Mouse (Mus musculus): Measurements from ENCODE around the gene P2ry12. TPM values are rescaled to one million over a fixed set of nuclear protein-coding genes. Genes with fewer than 3 reads are reported as not detected.

P2ry12 gene
- polyA plus RNA-seq, 1 experiment = 38.6 TPM

DNA sequence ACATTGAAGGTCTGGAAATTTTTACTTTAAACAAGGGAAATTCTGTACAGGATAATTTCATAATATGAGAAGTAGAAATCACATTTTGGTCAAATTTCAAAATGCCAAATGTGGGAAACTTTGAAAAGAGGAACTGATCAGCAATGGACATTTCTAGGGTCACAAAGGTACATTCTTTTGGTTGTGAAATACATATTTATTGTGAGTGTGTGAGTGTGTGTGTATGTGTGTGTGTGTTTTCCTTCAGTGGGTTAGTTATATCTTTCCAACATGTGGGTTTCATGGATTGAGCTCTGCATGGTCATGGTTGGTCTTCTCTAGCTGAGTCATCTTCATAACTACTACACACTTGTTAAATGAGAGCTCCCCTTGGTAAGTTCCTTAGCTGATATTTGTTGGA is 50.3 kb downstream of the P2ry12 start:
- TF ChIP-seq POLR2A (IDR thresholded peaks at IDR 0.05; ENCODE audit: borderline replicate concordance, low read depth, low read length) (no peak), CTCF (IDR thresholded peaks at IDR 0.05; ENCODE audit: low read depth, low read length) (no peak)
- H3K27ac ChIP-seq (ENCODE audit: insufficient read depth, low read depth, low read length) = peak overlapping the region; percentile 77
- H3K4me3 ChIP-seq (ENCODE audit: insufficient read depth, low read length) = no peak overlapping the region
- H3K4me1 ChIP-seq (ENCODE audit: control insufficient read depth, insufficient read depth, low read length) = peaks cover 47% of the 10 kb centered on the region

DNA sequence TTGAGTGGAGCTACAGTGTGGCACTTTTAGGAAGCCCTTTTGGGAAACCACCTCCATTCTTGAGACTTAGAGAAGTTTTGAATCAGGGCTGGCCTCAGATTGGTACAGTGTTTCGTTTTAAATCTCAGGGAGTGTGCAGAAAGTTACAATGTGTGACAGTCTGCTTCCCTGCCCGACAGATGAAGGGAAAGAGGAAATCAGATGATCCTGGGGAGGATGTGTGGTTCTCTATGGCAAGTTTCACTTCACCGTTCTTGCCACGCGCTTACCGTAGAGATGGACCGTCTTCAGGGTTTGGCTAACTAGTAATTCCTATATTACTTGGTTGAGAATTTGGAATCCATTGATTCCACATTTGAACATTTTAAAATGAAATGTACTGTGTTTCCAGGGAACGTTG is 50.9 kb downstream of the P2ry12 start:
- Histone ChIP-seq H3K4me1 (ENCODE audit: control insufficient read depth, insufficient read depth, low read length) (peaks cover 50% of the 10 kb centered on the region), H3K4me3 (ENCODE audit: insufficient read depth, low read length) (peak overlapping the region; percentile 44), H3K27ac (ENCODE audit: insufficient read depth, low read depth, low read length) (peak overlapping the region; percentile 94)
- no peak for TF ChIP-seq POLR2A (IDR thresholded peaks at IDR 0.05; ENCODE audit: borderline replicate concordance, low read depth, low read length)
- TF ChIP-seq CTCF (IDR thresholded peaks at IDR 0.05; ENCODE audit: low read depth, low read length) = no peak

DNA sequence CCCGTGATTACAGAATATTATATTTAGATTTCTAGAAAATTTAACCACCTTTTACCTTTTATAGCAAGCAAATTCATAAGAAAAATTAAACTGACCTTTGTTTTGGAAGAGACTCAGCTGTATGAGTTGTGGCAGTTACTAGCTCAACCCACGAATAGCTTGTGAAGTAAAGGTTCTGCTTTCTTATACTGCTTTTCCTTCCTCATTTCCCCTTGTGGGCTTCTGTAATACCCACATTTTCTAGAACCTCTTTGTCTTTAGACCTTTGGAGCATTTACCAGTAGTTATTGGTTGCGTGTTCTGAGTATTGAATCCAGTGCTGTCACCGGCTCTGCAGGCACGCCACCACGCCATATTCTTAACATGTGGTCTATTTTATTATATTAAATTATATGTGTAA is 51.9 kb downstream of the P2ry12 start, which contains the start of gene P2ry13:
TSS of gene P2ry13 (minus strand) at position 156 of the 400 bp plus-strand sequence.
- TF ChIP-seq CTCF (IDR thresholded peaks at IDR 0.05; ENCODE audit: low read depth, low read length) (no peak), POLR2A (IDR thresholded peaks at IDR 0.05; ENCODE audit: borderline replicate concordance, low read depth, low read length) (no peak)
- H3K4me3 ChIP-seq (ENCODE audit: insufficient read depth, low read length) = peak within 1 kb of the TSS; percentile 44
- H3K4me1 ChIP-seq (ENCODE audit: control insufficient read depth, insufficient read depth, low read length) = peaks cover 59% of the 10 kb centered on the region
- peak within 1 kb of the TSS; percentile 94 for H3K27ac ChIP-seq (ENCODE audit: insufficient read depth, low read depth, low read length)

DNA sequence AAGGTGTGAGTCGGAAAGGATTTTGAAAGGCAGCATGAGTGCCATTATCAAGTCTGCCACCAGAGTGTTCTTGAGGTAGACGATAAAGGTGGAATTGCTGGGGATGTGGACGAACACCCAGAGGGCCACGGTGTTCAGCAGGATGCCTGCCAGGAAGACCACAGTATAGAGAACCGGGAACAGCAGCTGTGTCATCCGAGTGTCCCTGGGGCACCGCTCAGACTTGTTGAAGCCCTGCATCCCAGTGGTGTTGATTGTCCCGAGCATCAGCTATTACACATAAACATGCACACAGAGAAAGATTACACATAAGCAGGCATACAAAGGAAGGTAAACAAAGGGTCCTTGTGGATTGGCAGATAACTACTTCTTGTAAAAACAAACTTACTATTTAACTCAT is 52.6 kb downstream of the P2ry12 start:
- Histone ChIP-seq H3K4me3 (ENCODE audit: insufficient read depth, low read length) (peak overlapping the region; percentile 43), H3K27ac (ENCODE audit: insufficient read depth, low read depth, low read length) (peak overlapping the region; percentile 94), H3K4me1 (ENCODE audit: control insufficient read depth, insufficient read depth, low read length) (peaks cover 65% of the 10 kb centered on the region)
- no peak for TF ChIP-seq POLR2A (IDR thresholded peaks at IDR 0.05; ENCODE audit: borderline replicate concordance, low read depth, low read length)
- no peak for TF ChIP-seq CTCF (IDR thresholded peaks at IDR 0.05; ENCODE audit: low read depth, low read length)

DNA sequence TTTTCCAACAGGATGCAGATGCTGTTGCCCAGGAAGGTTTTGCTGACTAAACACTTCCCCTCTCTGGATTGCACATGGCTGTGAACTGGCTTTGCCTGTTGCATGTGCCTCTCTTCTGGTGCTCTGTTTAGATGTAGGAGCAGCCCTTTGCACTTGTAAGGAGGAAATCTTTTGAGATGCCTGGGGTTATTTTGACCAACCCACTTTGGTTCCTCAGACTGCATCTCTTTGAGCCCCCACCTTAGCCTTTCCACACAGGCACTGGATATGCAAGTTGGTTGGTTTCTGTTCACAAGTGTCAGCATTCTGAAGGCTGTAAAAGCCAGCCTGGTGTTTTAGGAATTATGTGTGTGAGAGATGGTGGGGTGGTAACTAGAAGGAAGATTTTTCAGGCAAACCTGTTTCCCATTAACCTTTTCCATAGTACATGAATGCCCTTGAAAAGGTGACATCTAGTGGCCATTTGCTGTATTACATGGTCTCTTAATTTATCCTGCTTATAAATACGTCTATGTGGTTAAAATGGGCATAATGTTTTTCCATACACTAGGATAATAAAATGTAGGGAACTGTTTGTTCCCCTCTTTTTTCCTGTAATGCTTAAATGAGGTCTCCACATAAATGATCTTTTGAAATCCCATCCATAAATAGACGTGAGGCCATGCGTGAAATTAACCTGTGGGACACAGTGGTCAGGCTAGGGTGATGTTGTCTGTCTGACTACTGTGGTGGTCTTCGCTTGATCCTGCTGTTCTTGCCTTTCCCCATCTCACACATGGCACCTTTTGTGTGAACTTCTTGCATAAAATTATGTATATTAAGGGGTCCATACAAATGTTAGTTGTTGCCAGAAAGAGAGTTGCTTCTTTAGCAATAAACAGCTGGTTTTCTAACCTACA is 53.8 kb downstream of the P2ry12 start:
- no peak for TF ChIP-seq CTCF (IDR thresholded peaks at IDR 0.05; ENCODE audit: low read depth, low read length)
- TF ChIP-seq POLR2A (IDR thresholded peaks at IDR 0.05; ENCODE audit: borderline replicate concordance, low read depth, low read length) = no peak
- Histone ChIP-seq H3K4me3 (ENCODE audit: insufficient read depth, low read length) (peak overlapping the region; percentile 26; the same call in 1 of the 2 replicates), H3K27ac (ENCODE audit: insufficient read depth, low read depth, low read length) (peak overlapping the region; percentile 84)

DNA sequence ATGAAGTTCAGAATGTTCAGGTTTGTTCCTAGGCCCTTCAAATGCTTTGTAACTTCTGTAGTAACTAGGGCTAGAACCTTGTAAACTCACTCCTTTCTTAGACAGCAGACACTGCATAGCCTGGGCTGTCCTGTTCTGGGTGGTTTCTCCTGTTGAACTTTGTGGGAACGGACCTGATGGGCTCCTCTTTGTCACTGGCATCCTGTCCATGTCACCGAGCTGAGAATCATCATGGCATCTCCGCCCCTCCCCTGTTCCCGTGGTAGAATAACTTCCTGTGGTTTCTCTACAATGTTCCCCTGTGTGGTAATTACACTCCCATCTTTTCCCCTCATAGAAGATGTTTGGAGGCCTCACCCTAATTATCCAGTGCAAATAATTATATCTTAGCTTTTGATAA is 56.7 kb downstream of the P2ry12 start:
- TF ChIP-seq CTCF (IDR thresholded peaks at IDR 0.05; ENCODE audit: low read depth, low read length) (no peak), POLR2A (IDR thresholded peaks at IDR 0.05; ENCODE audit: borderline replicate concordance, low read depth, low read length) (no peak)
- Histone ChIP-seq H3K4me1 (ENCODE audit: control insufficient read depth, insufficient read depth, low read length) (peaks cover 69% of the 10 kb centered on the region), H3K27ac (ENCODE audit: insufficient read depth, low read depth, low read length) (peak overlapping the region; percentile 87), H3K4me3 (ENCODE audit: insufficient read depth, low read length) (no peak overlapping the region)

More for the DNA sequence above, 53.8 kb downstream of the P2ry12 start:
- peaks cover 77% of the 10 kb centered on the region for H3K4me1 ChIP-seq (ENCODE audit: control insufficient read depth, insufficient read depth, low read length)

DNA sequence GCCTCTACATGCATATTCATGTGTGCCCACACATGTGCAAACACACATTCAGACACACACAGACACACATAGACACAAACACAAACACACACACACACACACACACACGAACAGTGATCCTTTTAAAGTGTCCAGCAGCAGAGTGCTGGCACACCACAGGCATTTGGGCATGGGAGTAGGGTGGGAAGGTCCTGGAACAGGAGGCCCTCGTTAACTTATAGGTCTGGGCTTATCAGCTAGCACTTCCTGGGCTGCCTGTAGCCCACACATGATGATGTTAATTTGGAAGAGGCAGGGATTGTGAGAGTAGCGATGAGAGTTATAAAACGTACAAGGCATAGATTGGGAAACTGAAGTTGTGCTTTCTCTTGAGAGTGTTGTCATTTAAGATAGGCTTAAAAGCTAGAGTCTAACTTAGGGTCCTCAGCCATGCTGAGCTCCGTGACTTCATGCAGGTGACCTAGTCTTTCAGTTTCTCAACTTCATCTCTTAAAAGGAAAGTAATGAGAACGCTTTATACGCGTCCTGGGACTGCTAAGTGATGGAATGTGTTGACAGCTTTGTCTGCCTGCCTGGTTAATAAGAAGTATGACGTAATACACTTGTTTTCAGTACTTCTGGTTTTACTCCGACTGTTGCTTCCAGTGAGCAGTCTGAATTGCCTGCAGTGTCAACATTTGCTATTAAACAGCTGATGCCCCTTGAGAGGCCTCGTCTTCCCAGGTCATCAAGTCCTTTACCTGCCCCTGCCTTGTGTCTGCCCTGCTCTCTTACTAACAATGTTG is 57.8 kb downstream of the P2ry12 start:
- TF ChIP-seq CTCF (IDR thresholded peaks at IDR 0.05; ENCODE audit: low read depth, low read length) (no peak), POLR2A (IDR thresholded peaks at IDR 0.05; ENCODE audit: borderline replicate concordance, low read depth, low read length) (no peak)
- peak overlapping the region; percentile 87 for H3K27ac ChIP-seq (ENCODE audit: insufficient read depth, low read depth, low read length)
- H3K4me1 ChIP-seq (ENCODE audit: control insufficient read depth, insufficient read depth, low read length) = peaks cover 62% of the 10 kb centered on the region
- H3K4me3 ChIP-seq (ENCODE audit: insufficient read depth, low read length) = no peak overlapping the region

DNA sequence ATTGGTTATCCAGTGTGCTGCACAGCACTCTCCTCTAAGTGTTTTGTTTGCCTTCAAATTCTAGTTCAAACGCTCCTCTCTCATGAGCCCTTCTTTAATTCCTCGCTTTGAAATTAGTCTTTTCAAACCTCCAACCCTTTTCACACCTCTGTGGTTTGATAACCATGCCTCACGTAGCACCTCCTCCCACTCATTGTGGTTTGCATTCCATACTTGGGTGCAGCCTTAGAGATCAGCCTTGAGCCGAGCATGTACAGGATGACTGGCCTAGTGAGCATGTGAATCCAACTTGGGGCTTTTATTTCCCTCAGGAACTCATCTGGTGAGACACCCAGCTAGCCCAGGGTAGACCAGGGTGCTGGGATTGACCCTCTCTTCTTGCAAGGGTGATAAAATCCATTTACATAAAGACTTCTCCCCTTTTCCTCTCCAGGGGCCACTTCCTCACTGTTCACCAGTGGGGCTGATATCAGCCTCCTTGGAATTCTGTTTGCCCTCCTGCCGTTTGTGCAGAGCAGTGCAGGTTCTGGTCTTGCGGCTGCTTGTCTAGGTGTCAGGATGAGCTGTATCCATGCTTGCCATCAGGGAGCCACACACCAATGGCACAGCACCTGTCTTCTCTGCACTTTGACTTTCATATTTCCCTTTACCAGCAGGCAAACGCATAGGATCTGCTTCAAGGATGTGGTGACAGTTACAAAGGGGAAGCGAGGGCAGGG is 58.7 kb downstream of the P2ry12 start:
- no peak overlapping the region for H3K4me3 ChIP-seq (ENCODE audit: insufficient read depth, low read length)
- H3K27ac ChIP-seq (ENCODE audit: insufficient read depth, low read depth, low read length) = no peak overlapping the region
- TF ChIP-seq CTCF (IDR thresholded peaks at IDR 0.05; ENCODE audit: low read depth, low read length) = no peak
- TF ChIP-seq POLR2A (IDR thresholded peaks at IDR 0.05; ENCODE audit: borderline replicate concordance, low read depth, low read length) = no peak

DNA sequence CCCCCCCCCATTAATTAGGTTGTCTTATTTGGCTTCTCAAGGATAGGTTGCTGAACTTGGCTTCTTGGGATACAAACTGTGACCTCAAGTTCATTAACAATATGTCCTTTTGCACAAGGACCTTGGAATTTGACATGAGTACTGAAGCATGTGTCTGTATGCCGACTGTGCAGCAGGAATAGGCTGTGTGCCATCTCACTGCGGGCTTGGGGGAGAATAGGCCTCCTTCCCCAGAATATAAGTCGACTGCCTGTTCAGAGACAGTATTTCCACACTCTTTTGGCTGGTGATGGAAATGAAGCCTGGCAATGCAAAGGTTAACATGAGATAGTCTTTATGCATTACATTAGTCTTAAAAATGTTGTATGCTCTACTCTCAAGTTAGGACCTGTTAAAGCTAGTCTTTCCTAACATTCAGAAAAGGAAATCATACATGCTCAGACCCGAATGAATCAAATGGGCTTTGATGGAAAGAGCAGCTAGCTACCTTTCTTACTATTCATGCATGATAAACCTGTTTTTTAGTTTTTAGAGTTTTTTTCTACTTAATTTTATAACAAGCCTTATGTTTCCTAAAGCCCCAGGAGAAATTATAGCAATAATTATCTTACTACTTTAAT is 65.2 kb downstream of the P2ry12 start:
- H3K4me3 ChIP-seq (ENCODE audit: insufficient read depth, low read length) = no peak overlapping the region
- peaks cover 5% of the 10 kb centered on the region for H3K4me1 ChIP-seq (ENCODE audit: control insufficient read depth, insufficient read depth, low read length)
- H3K27ac ChIP-seq (ENCODE audit: insufficient read depth, low read depth, low read length) = no peak overlapping the region
- TF ChIP-seq CTCF (IDR thresholded peaks at IDR 0.05; ENCODE audit: low read depth, low read length) = no peak
- TF ChIP-seq POLR2A (IDR thresholded peaks at IDR 0.05; ENCODE audit: borderline replicate concordance, low read depth, low read length) = no peak

More for the DNA sequence above, 58.7 kb downstream of the P2ry12 start:
- peaks cover 53% of the 10 kb centered on the region for H3K4me1 ChIP-seq (ENCODE audit: control insufficient read depth, insufficient read depth, low read length)

All from bone marrow macrophage, adult 2 months (primary cell).